Mouse (Mus musculus) thymus, adult 2 months (tissue): ENCODE measurements at regions not wholly inside any gene's neighbourhood (a gene's known extent, or its start where the extent isn't known, plus 50 kb on each side); places are given as distances from the start of the nearest gene placed in this dataset.

Experiments used
- DNase-seq: peaks from one replicate; pipeline ENCODE4 v3.0.0; 2021
- H3K27ac ChIP-seq: fragments of 200-500 bp; 2 replicates; pipeline ENCODE4 v1.5.1; 2012; ENCODE audit warnings: low read length, control low read depth; ENCODE audit not compliant: control insufficient read depth, insufficient read depth
- H3K27me3 ChIP-seq: fragments of 200-500 bp; 2 replicates; pipeline ENCODE4 v1.6.1; 2012; ENCODE audit warnings: mild to moderate bottlenecking, low read length, moderate library complexity, mixed read lengths; ENCODE audit not compliant: control insufficient read depth, insufficient read depth
- H3K36me3 ChIP-seq: fragments of 200-500 bp; 2 replicates; pipeline ENCODE4 v1.6.1; 2012; ENCODE audit warnings: mild to moderate bottlenecking, low read length, moderate library complexity; ENCODE audit not compliant: control insufficient read depth, insufficient read depth
- H3K4me1 ChIP-seq: fragments of 200-500 bp; replicated peaks from 2 replicates; pipeline ENCODE4 v1.6.1; 2012; ENCODE audit warnings: low read length; ENCODE audit not compliant: control insufficient read depth, insufficient read depth
- H3K4me3 ChIP-seq: fragments of 200-500 bp; 2 replicates; pipeline ENCODE4 v1.5.1; 2012; ENCODE audit warnings: mild to moderate bottlenecking, low read length, control low read depth, moderate library complexity; ENCODE audit not compliant: control insufficient read depth, insufficient read depth
- CTCF ChIP-seq: fragments of 200-500 bp; IDR thresholded peaks from 2 replicates; pipeline ENCODE4 v1.5.1; 2012; ENCODE audit warnings: mild to moderate bottlenecking, control low read depth, low read length, moderate library complexity, borderline replicate concordance; ENCODE audit not compliant: control insufficient read depth, poor library complexity, insufficient read depth; ENCODE audit errors: extremely low read depth
- POLR2A ChIP-seq: fragments of 200-500 bp; IDR thresholded peaks from 2 replicates; pipeline ENCODE4 v1.6.1; 2012; ENCODE audit warnings: mild to moderate bottlenecking, low read length, control low read depth, moderate library complexity; ENCODE audit not compliant: control insufficient read depth, poor library complexity, insufficient read depth; ENCODE audit errors: extremely low read depth
- WGBS: fragments of 180-500 bp; shearing (Covaris S2); methylation state at CpG from one replicate; pipeline ENCODE4 v1.1.7; 2018; 5-methylcytosine and 5-hydroxymethylcytosine counted together

GRCm38 (mm10) chr8:8233156-8233555 is 427.9 kb downstream of the Efnb2 start:
- H3K27me3 ChIP-seq = no peaks in the 10 kb centered on the region
- no peak for DNase-seq
- no peaks in the 10 kb centered on the region for H3K4me1 ChIP-seq
- TF ChIP-seq POLR2A (no peak), CTCF (no peak)
- 94% methylated on average over 4 of the region's 4 CpGs for WGBS
- no peaks in the 10 kb centered on the region for H3K36me3 ChIP-seq
- no peak overlapping the region for H3K27ac ChIP-seq
- no peak overlapping the region for H3K4me3 ChIP-seq

GRCm38 (mm10) chr8:8231996-8232632 is 428.9 kb downstream of the Efnb2 start:
- no peak overlapping the region for H3K27ac ChIP-seq
- H3K27me3 ChIP-seq = no peaks in the 10 kb centered on the region
- no peak overlapping the region for H3K4me3 ChIP-seq
- no peaks in the 10 kb centered on the region for H3K4me1 ChIP-seq
- DNase-seq = no peak
- no peaks in the 10 kb centered on the region for H3K36me3 ChIP-seq
- no peak for TF ChIP-seq CTCF
- TF ChIP-seq POLR2A = no peak
- 91% methylated on average over 13 of the region's 13 CpGs for WGBS

- WGBS = 82% methylated on average over 6 of the region's 6 CpGs
- Histone ChIP-seq H3K36me3 (no peaks in the 10 kb centered on the region), H3K27ac (no peak overlapping the region), H3K4me3 (no peak overlapping the region), H3K27me3 (no peaks in the 10 kb centered on the region), H3K4me1 (no peaks in the 10 kb centered on the region)
- no peak for DNase-seq
- TF ChIP-seq CTCF (no peak), POLR2A (no peak)
Measured at GRCm38 (mm10) chr8:8231308-8231985, 429.6 kb downstream of the Efnb2 start.

GRCm38 (mm10) chr8:8225994-8226393 is 435.0 kb downstream of the Efnb2 start:
- H3K27ac ChIP-seq = no peak overlapping the region
- DNase-seq = no peak
- WGBS = 81% methylated on average over 2 of the region's 2 CpGs
- no peak overlapping the region for H3K4me3 ChIP-seq
- no peaks in the 10 kb centered on the region for H3K36me3 ChIP-seq
- no peaks in the 10 kb centered on the region for H3K4me1 ChIP-seq
- TF ChIP-seq POLR2A = no peak
- no peak for TF ChIP-seq CTCF
- H3K27me3 ChIP-seq = no peaks in the 10 kb centered on the region

- no peak for DNase-seq
- Histone ChIP-seq H3K27ac (no peak overlapping the region), H3K27me3 (no peaks in the 10 kb centered on the region), H3K4me3 (no peak overlapping the region), H3K36me3 (no peaks in the 10 kb centered on the region), H3K4me1 (no peaks in the 10 kb centered on the region)
- no peak for TF ChIP-seq POLR2A
- TF ChIP-seq CTCF = no peak
- 68% methylated on average over 2 of the region's 2 CpGs for WGBS
Measured at GRCm38 (mm10) chr8:8225175-8225830, 435.7 kb downstream of the Efnb2 start.

GRCm38 (mm10) chr8:8220395-8221031 is 440.5 kb downstream of the Efnb2 start:
- Histone ChIP-seq H3K27ac (no peak overlapping the region), H3K27me3 (no peaks in the 10 kb centered on the region), H3K4me1 (no peaks in the 10 kb centered on the region), H3K4me3 (no peak overlapping the region), H3K36me3 (no peaks in the 10 kb centered on the region)
- 96% methylated on average over 14 of the region's 14 CpGs for WGBS
- TF ChIP-seq CTCF (no peak), POLR2A (no peak)
- DNase-seq = no peak
